In the genomic region with DNA sequence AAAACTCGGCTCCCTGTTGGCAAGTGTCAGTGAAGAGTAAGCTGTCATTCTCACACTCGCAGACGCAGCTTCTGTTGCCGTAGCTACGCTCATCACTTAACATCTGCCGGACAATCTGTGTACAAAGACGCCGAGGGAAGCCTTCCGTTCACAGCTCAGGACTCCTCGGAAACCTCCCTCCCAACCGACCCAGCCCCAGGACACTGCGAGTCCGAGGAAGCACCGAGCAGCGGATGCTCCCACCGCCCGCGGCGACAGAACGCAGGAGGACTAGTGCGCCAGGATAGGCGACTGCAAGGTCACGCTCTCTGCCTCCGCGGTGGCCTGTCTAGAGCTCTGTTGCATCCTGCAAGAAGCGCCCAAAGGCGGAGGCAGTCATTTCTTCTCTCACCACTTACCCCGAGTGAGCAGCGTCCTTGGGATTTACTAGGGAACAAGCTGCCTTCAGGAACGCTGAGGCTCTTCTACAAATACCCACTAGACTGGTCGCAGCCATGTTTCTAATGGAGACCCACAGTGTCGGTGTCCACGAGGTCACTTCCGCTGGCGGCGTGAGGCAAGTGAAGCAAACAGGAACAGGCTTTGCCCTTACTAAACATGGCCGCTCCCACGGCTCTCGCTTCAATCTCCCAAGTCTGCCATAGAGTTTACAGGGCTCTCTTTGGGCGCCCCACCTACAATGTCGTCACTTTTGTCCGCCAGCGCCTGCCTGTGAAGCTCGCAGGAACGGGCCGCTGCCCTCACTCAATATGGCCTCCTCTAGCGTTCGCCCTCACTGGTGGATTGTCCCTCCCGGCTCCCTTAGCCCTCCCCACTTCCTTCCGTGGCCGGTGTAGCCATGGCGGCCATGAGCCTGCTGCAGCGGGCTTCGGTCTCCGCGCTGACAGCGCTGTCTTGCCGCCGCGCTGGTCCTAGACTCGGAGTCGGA, we compare ENCODE assay signal across 8 mouse cellular contexts. TPM values are rescaled to one million over a fixed set of nuclear protein-coding genes. Genes with fewer than 3 reads are reported as not detected.
DNase-seq lines count a peak whose midpoint lies in the region; ATAC-seq lines count a peak whose summit lies in the region.

Gene Ndufb5 (plus strand): TSS at position 747 of the 928 bp plus-strand sequence.

- peak; percentile 100 for DNase-seq in adipocyte (ENCODE audit: low spot score)
- DNase-seq in embryo, embryonic 10 days (ENCODE audit: low spot score) = peak; percentile 99
- DNase-seq in gastrocnemius, postnatal 10 days = peak; percentile 91
- DNase-seq in induced T-regulatory cell, adult 2 months (ENCODE audit: low read depth) = peak; percentile 99
- DNase-seq in left cerebral cortex, adult 9 months (ENCODE audit: low spot score in 2 of 2) = peak; percentile 98 to 100
- peak; percentile 96 for DNase-seq in right cerebral cortex, postnatal 14 days
- DNase-seq in urinary bladder, postnatal 36 days (ENCODE audit: low spot score in 2 of 2) = peak; percentile 98 to 99

- peak; percentile 91 for ATAC-seq in megakaryocyte progenitor cell, adult 5-6 weeks (replicated peaks; ENCODE audit: poor library complexity)

RNA-seq across cellular contexts. Expression of gene Ndufb5, which starts in this region (rescaled TPM):
- total RNA-seq in gastrocnemius, postnatal 10 days (2021) = 100 to 1,000 TPM; 393 to 444 TPM
- total RNA-seq in megakaryocyte progenitor cell, adult 5-6 weeks (2015) = 293 and 301 TPM in 2 replicates
- total RNA-seq in megakaryocyte progenitor cell, adult 5-6 weeks (2017) = 163 and 224 TPM in 2 replicates

Comparison
In these comparisons a context has a peak if more than half of its experiments do, and no peak if none do; other contexts are left out.
1. Peak in every context shown above with its lines: DNase-seq and ATAC-seq.